In the genomic region with DNA sequence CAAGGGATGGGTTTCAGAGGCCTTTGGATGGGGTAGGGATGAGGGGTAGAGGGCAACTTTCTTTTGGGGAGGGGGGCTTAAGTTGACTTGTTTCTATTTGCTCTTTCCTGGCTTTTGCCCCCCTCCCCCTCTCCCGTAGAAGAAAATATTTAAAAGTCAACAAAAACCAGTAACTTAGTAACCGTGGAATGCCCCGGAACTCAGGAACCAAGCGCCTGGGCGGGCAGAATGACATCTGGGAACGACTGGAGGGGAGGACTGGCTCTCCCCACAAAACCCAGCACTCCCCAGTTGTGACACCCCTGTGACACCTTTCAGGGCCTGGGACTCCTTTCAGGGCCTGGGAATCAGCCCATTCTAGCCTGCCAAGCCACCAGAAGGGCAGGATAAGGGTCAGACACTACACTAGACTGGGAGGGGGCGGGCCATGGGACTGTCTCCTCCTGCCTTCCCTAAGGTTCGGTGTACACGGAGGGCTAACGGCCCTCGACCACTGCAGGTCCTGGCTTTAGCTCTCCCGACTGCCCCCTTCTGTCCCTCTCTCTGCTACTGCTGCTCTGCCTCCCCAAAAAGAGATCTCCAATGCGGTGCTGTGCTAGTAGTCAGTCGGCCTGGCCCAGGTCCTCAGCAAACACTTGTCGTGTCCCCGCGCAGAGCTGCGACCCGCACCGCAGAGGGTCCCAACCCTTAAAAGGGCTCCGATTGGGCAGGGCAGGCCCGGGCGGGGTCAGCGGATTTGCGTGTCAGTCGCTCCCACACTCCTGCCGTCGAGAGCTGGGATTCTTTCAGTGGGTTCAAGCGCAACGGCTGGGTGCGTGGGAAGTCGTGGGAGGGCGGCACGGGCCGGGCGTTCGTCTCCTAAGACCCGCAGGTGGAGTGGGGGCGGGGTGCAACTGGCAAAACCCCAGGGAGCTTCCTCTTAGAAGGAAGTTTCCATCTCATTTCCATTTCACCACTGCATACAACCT, we compare ENCODE assay signal across 10 mouse cellular contexts. TPM values are rescaled to one million over a fixed set of nuclear protein-coding genes. Genes with fewer than 3 reads are reported as not detected.
DNase-seq lines count a peak whose midpoint lies in the region; ATAC-seq and TF ChIP-seq lines count a peak whose summit lies in the region.
"Had no signal": no experiment of that assay in that cellular context is flagged by ENCODE, and none has a peak within 500 bp of the region (broad histone marks: within the 10 kb centered on the region; RNA-seq: fewer than 3 reads in every experiment).

TSS of gene CK137956 (minus strand) at position 51 of the 968 bp plus-strand sequence.

- no peak within 1 kb of the TSS; the same call in 1 of the 2 replicates for H3K9ac ChIP-seq in ES-E14 (ENCODE audit: insufficient read depth, low read depth, low read length, poor library complexity, severe bottlenecking)
- H3K9ac ChIP-seq in forebrain, postnatal 0 days, result no peak within 1 kb of the TSS
- no peak within 1 kb of the TSS for H3K9ac ChIP-seq in midbrain, embryonic 15.5 days
- H3K9ac ChIP-seq: limb, embryonic 15.5 days had no signal

- peak within 1 kb of the TSS; percentile 21 for H3K4me2 ChIP-seq in forebrain, postnatal 0 days (ENCODE audit: low read depth)
- H3K4me2 ChIP-seq in midbrain, embryonic 15.5 days, result peak within 1 kb of the TSS; percentile 22; the same call in 1 of the 2 replicates
- H3K4me2 ChIP-seq: limb, embryonic 15.5 days had no signal

- no peak for DNase-seq in ES-E14 (ENCODE audit: low read depth, low spot score)
- peak; percentile 19 for DNase-seq in brain, adult 2 months (ENCODE audit: low read depth, low spot score)
- no peak for DNase-seq in forebrain, postnatal 0 days
- no peak for DNase-seq in frontal cortex, postnatal 10 days (ENCODE audit: low spot score in 2 of 2)
- DNase-seq in adrenal gland, postnatal 14 days, result no peak
- DNase-seq in urinary bladder, adult 18-20 months (ENCODE audit: low spot score in 2 of 2), result no peak
- DNase-seq: gastrocnemius, postnatal 36 days had no signal

- H3K36me3 ChIP-seq in ES-E14 (ENCODE audit: control insufficient read depth, insufficient read depth, low read length, poor library complexity, severe bottlenecking), result no peaks in the 10 kb centered on the region
- no peaks in the 10 kb centered on the region for H3K36me3 ChIP-seq in forebrain, postnatal 0 days (ENCODE audit: insufficient read depth)
- H3K36me3 ChIP-seq in midbrain, embryonic 15.5 days (replicated peaks), result no peaks in the 10 kb centered on the region
- H3K36me3 ChIP-seq: limb, embryonic 15.5 days had no signal

- ATAC-seq in forebrain, postnatal 0 days, result peak; percentile 45
- ATAC-seq in midbrain, embryonic 15.5 days (replicated peaks), result 0 out of 2 replicates have a peak, but pooled peaks have one; percentile 27
- ATAC-seq: inflammation-experienced regulatory T-cells, adult 6 months had no signal

- H3K27me3 ChIP-seq in forebrain, postnatal 0 days (ENCODE audit: insufficient read depth, low read length), result peaks cover 13% of the 10 kb centered on the region; the same call in 1 of the 2 replicates
- peaks cover 20% of the 10 kb centered on the region for H3K27me3 ChIP-seq in midbrain, embryonic 15.5 days (replicated peaks)

- in situ Hi-C loops in ES-E14 (cut with MboI; ENCODE audit: low sequenced_read_pairs in 2 of 2, unreplicated experiment in 2 of 2), result no loop called here

- 8% methylated on average over 39 of the region's 39 CpGs for WGBS in forebrain, postnatal 0 days
- WGBS in midbrain, embryonic 15.5 days, result 6% methylated on average over 39 of the region's 39 CpGs

- no peaks in the 10 kb centered on the region for H3K9me3 ChIP-seq in ES-E14 (ENCODE audit: control insufficient read depth, insufficient read depth, low read depth, low read length)
- no peaks in the 10 kb centered on the region for H3K9me3 ChIP-seq in forebrain, postnatal 0 days (ENCODE audit: low read length)
- no peaks in the 10 kb centered on the region for H3K9me3 ChIP-seq in midbrain, embryonic 15.5 days
- H3K9me3 ChIP-seq: limb, embryonic 15.5 days had no signal

- H3K4me3 ChIP-seq in ES-E14 (ENCODE audit: insufficient read depth in 1 of 2, low read depth in 1 of 2, low read length in 2 of 2, poor library complexity in 1 of 2, severe bottlenecking in 1 of 2), result peak within 1 kb of the TSS; percentile 29 to 61; a peak in 3 of 4 replicates
- no peak within 1 kb of the TSS for H3K4me3 ChIP-seq in forebrain, postnatal 0 days (ENCODE audit: low read depth, low read length)
- no peak within 1 kb of the TSS for H3K4me3 ChIP-seq in midbrain, embryonic 15.5 days
- H3K4me3 ChIP-seq: limb, embryonic 15.5 days had no signal

- peaks cover 0 to 8% of the 10 kb centered on the region in 2 experiments; a peak in 2 of 4 replicates for H3K4me1 ChIP-seq in ES-E14 (ENCODE audit: control insufficient read depth in 2 of 2, insufficient read depth in 2 of 2, low read length in 2 of 2, poor library complexity in 1 of 2)
- no peaks in the 10 kb centered on the region for H3K4me1 ChIP-seq in forebrain, postnatal 0 days (ENCODE audit: insufficient read depth)
- H3K4me1 ChIP-seq in midbrain, embryonic 15.5 days, result peaks cover 15% of the 10 kb centered on the region; the same call in 1 of the 2 replicates
- H3K4me1 ChIP-seq: limb, embryonic 15.5 days had no signal

- no peak within 1 kb of the TSS for H3K27ac ChIP-seq in ES-E14 (ENCODE audit: insufficient read depth, low read depth, low read length, poor library complexity, severe bottlenecking)
- no peak within 1 kb of the TSS for H3K27ac ChIP-seq in forebrain, postnatal 0 days (ENCODE audit: low read depth, low read length)
- H3K27ac ChIP-seq in midbrain, embryonic 15.5 days, result no peak within 1 kb of the TSS
- H3K27ac ChIP-seq: limb, embryonic 15.5 days had no signal

- TF ChIP-seq CTCF in forebrain, postnatal 0 days (IDR thresholded peaks at IDR 0.05; ENCODE audit: low read depth), result peak; percentile 56

TF ChIP-seq in ES-E14, 5 proteins besides CTCF, POLR2A, EP300 and RAD21:
- TF ChIP-seq CHD2 (IDR thresholded peaks at IDR 0.05; ENCODE audit: low read depth, low read length), result no peak
- no peak for TF ChIP-seq HCFC1 (IDR thresholded peaks at IDR 0.05; ENCODE audit: borderline replicate concordance, insufficient read depth, low read length)
- no peak for TF ChIP-seq MAFK (IDR thresholded peaks at IDR 0.05; ENCODE audit: insufficient read depth, low read depth, low read length)
- no peak for TF ChIP-seq ZC3H11A (IDR thresholded peaks at IDR 0.05; ENCODE audit: borderline replicate concordance, low read depth, low read length)
- TF ChIP-seq ZNF384 (IDR thresholded peaks at IDR 0.05; ENCODE audit: low read depth, low read length), result no peak

RNA-seq across cellular contexts. Expression of gene CK137956, which starts in this region (rescaled TPM):
- not detected in 2 replicates for total RNA-seq in ES-E14 (2012; rRNA removed)
- total RNA-seq in forebrain, postnatal 0 days (2014; rRNA removed), result 1.5 and 1.9 TPM in 2 replicates
- 1.9 TPM in 2 replicates for polyA plus RNA-seq in forebrain, postnatal 0 days (2015; fragmentation: Nextera tagmentation; extraction: Ambion mirVana)
- 0.84 and 1.1 TPM in 2 replicates for polyA plus RNA-seq in midbrain, embryonic 15.5 days (2015; fragmentation: Nextera tagmentation; extraction: Ambion mirVana)
- not detected in 2 replicates for total RNA-seq in adrenal gland, postnatal 14 days (2021)
- total RNA-seq: gastrocnemius, postnatal 36 days had no signal
- polyA plus RNA-seq: inflammation-experienced regulatory T-cells, adult 6 months; limb, embryonic 15.5 days had no signal

Comparison
In these comparisons a context has a peak if more than half of its experiments do, and no peak if none do; other contexts are left out.
1. H3K4me3 ChIP-seq: peak in ES-E14 (2 of 2); none in forebrain, postnatal 0 days (single experiment) and midbrain, embryonic 15.5 days (single experiment).